In the genomic region with DNA sequence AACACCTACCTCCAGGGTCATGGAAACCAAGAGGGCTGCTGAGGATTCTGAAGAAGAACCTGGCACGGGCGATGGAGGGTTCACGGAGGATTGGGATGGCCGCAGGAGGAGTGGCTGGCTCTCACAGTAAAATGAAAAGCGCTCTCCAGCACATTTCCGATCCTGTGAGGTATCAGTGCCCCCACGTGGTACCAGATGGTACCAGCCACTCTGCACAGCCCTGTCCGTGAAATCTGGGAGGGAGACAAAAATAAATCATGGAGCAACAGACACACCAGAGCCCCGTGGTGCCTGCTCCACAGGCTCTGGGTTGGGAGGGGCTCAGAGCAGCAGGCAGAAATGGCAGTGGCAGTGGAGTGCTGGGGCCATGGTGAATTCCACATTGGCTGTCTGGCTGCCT, we compare ENCODE assay signal across 9 mouse cellular contexts. TPM values are rescaled to one million over a fixed set of nuclear protein-coding genes. Genes with fewer than 3 reads are reported as not detected.
DNase-seq lines count a peak whose midpoint lies in the region; ATAC-seq lines count a peak whose summit lies in the region.
"Had no signal": no experiment of that assay in that cellular context is flagged by ENCODE, and none has a peak within 500 bp of the region (broad histone marks: within the 10 kb centered on the region; RNA-seq: fewer than 3 reads in every experiment).

No protein-coding gene starts in this region.

- ATAC-seq in frontal cortex, adult (ENCODE audit: low TSS enrichment): peak; percentile 86
- peak; percentile 53; the same call in 1 of the 2 replicates for ATAC-seq in midbrain, embryonic 12.5 days (ENCODE audit: low FRiP score, low read depth)

- no peak overlapping the region for H3K4me3 ChIP-seq in midbrain, embryonic 12.5 days
- H3K4me3 ChIP-seq: liver, embryonic 15.5 days had no signal

- no peak overlapping the region for H3K9ac ChIP-seq in midbrain, embryonic 12.5 days (replicated peaks)
- H3K9ac ChIP-seq: liver, embryonic 15.5 days had no signal

- peaks cover 23% of the 10 kb centered on the region; the same call in 1 of the 2 replicates for H3K27me3 ChIP-seq in midbrain, embryonic 12.5 days
- H3K27me3 ChIP-seq: liver, embryonic 15.5 days had no signal

- 32% methylated on average over 9 of the region's 9 CpGs for WGBS in midbrain, embryonic 12.5 days

- peak; percentile 88 for DNase-seq in heart, adult 11 months
- no peak for DNase-seq in heart, adult 9 months (ENCODE audit: low spot score in 2 of 2)
- peak; percentile 77 to 83 for DNase-seq in cerebellum, adult 18-20 months
- DNase-seq in kidney, postnatal 4 days: peak; percentile 59 to 69
- no peak for DNase-seq in thymus, postnatal 25 days
- DNase-seq in T-cell, adult 2 months (ENCODE audit: low spot score): no peak

- no peaks in the 10 kb centered on the region for H3K4me1 ChIP-seq in midbrain, embryonic 12.5 days
- H3K4me1 ChIP-seq: liver, embryonic 15.5 days had no signal

- no peaks in the 10 kb centered on the region for H3K9me3 ChIP-seq in midbrain, embryonic 12.5 days
- H3K9me3 ChIP-seq: liver, embryonic 15.5 days had no signal

- H3K27ac ChIP-seq in midbrain, embryonic 12.5 days (replicated peaks): no peak overlapping the region
- H3K27ac ChIP-seq: liver, embryonic 15.5 days had no signal

- no peak overlapping the region for H3K4me2 ChIP-seq in midbrain, embryonic 12.5 days (replicated peaks)
- H3K4me2 ChIP-seq: liver, embryonic 15.5 days had no signal

- no peaks in the 10 kb centered on the region for H3K36me3 ChIP-seq in midbrain, embryonic 12.5 days
- H3K36me3 ChIP-seq: liver, embryonic 15.5 days had no signal

RNA-seq across cellular contexts. Expression of gene Kcna5, which starts 18.6 kb away (rescaled TPM):
- 2.4 and 5.7 TPM in 2 replicates for polyA plus RNA-seq in midbrain, embryonic 12.5 days (2016; fragmentation: Nextera tagmentation; extraction: Ambion mirVana)

Comparison
In these comparisons a context has a peak if more than half of its experiments do, and no peak if none do; other contexts are left out.
1. DNase-seq: peak in heart, adult 11 months (single experiment), cerebellum, adult 18-20 months (2 of 2) and kidney, postnatal 4 days (2 of 2); none in heart, adult 9 months (0 of 2), thymus, postnatal 25 days (single experiment) and T-cell, adult 2 months (single experiment).